Mouse (Mus musculus) gastrocnemius, postnatal 36 days (tissue): ENCODE data around the gene Sorl1. TPM values are rescaled to one million over a fixed set of nuclear protein-coding genes. Genes with fewer than 3 reads are reported as not detected.
A peak's percentile ranks its signal among the peaks of the same experiment; 100 is the strongest.

ENCODE experiments used
- DNase-seq, 2 experiments: peaks; one replicate each; pipeline ENCODE4 v3.0.0; 2022
- intact Hi-C: fragments of 180-260 bp; cut with DNase I; formaldehyde crosslinking; loops from one replicate; pipeline ENCODE4 v1.15.1; 2025
- long read RNA-seq, 2 experiments: library from polyadenylated mRNA; stranded (forward); transcript quantifications; one replicate each; pipeline ENCODE4 v2.0.0; 2021
- total RNA-seq, 2 experiments: library from RNA; stranded (reverse); gene quantifications; 2 replicates each; pipeline ENCODE4 v1.2.3; 2021

Sorl1 gene
- 10 to 100 TPM; 30.7 to 38.0 TPM for total RNA-seq
- long read RNA-seq, experiment 1, partial matches to known transcripts = 8 of 15 reads
- long read RNA-seq, experiment 1, other reads (novel, unspliced or antisense) = 7 of 15 reads
- long read RNA-seq, experiment 2, partial matches to known transcripts = 11 of 19 reads
- long read RNA-seq, experiment 2, other reads (novel, unspliced or antisense) = 8 of 19 reads

DNA sequence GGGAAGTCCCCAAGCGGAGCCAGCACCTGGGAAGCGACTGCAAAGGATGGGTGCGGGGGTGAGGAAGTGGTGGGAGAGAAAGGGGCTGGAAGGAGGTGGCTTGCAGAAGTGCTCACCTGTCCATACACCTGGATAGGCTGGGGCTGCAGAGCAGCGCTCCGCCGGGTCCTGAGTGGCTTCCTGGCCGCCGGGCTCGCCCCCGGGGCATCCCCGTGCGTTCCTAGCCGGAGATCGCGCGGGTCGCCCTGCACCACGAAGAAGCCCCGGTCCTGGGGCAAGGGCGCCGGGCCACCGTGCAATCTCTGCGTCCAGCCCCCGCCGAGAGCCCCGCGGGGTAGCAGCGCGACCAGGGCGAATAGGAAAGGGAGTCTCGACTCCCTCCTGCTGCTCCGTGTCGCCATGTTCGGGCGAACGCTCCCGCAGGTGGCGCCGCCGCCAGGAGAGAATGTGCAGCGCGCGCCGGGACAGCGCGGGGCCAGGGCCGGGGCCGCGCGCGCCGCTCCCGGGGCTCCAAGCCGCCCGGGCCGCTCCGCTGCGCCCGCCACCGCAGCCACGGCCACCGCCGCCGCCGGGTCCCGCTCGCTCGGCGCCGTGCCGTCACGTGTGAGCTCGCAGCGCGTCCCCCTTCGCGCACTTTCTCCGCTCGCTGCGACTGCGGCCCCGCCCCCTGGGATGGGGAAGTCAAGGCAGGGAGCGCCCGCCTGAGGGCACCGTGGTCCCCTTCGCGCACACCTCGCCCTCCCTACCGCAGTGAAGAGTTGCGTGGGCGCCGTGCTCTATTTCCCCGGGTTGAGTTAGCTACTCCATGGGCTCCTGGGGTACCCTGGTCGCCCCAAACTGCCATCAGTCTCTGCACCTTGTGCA lies at the start of gene Sorl1:
Sorl1 (minus strand) TSS at position 585 of the 864 bp plus-strand sequence.
- peak; percentile 58 to 66 for DNase-seq
- intact Hi-C loops = loop anchor here (2.0 to 5.0 kb wide), 4 partner anchors 67 to 122 kb away; no protein-coding TSS in a partner anchor

DNA sequence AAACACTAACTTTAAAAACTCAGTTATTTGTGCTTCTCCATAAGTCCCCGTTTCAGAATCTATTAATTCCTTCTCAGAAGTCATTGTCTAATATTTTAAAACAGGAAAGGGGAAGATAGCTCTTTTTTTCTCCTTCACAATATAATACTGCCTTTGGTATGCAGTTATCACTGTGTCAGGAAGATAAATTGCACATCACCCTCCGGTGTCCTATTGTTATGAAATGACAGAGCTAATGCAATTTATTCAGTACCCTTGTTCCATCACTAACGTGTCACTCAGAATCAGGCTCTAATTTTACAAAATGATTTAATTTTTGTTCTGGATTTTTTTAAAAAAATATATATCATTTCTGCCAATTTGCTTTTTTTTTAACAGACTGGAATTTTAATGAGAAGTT lies 49.7 kb upstream of the Sorl1 start:
- DNase-seq = no peak
- intact Hi-C loops = no loop called here

DNA sequence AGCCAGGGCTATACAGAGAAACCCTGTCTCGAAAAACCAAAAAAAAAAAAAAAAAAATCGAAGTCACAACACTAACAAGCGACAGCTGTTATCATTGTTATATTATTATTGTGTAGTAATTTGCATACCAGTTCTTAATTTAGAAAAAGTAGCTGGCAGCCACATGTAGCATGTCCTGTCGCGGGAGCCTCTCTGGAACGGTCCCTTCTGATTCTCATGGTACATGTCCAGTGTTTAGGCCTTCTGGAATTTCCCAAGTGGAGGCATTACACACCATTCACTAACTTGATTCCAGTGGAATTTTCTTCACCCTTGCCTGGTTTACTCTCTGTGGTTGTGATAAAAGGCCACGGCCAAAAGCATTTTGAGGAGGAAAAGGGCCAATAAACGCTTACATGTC lies 45.4 kb upstream of the Sorl1 start:
- intact Hi-C loops = no loop called here

DNA sequence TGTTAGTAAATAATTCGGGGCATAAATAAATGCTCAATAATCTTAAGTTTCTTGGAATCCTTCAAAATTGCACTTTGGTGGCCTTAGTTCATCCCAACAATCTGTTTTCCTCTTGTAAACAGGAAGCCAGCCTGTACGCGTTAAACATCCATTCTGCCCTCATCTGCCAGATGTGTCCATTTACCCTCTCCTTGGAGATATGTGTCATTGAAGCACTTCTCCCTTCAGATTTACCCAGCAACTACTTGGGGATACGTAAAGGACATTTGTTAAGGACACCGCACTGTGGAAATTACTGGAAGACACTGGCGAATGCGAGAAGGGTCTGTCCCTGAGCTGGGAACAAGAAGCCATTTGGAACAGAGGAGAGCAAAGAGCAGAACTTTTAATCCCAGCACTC lies 44.9 kb upstream of the Sorl1 start:
- intact Hi-C loops = no loop called here
- no peak for DNase-seq

More for the DNA sequence above, 45.4 kb upstream of the Sorl1 start:
- DNase-seq = no peak

DNA sequence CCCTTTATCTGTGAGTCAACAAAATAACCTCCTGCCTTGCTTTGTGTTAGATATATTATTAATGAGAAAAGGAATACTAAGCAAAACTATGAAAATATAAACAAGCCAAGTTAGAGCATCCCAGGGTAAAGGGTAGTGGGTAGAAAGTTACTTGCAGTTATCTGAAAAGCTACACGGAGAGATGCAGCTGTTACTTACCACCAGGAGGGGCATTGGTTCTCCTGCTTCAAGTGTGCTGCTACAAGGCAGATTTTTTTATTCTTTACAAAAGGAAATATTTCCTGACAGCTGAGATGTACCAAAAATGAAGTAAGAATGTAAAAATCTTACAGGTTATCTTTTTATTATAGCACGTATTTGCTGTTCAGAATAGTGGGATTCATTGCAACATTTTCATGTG lies 40.8 kb upstream of the Sorl1 start:
- DNase-seq = no peak
- intact Hi-C loops = no loop called here

DNA sequence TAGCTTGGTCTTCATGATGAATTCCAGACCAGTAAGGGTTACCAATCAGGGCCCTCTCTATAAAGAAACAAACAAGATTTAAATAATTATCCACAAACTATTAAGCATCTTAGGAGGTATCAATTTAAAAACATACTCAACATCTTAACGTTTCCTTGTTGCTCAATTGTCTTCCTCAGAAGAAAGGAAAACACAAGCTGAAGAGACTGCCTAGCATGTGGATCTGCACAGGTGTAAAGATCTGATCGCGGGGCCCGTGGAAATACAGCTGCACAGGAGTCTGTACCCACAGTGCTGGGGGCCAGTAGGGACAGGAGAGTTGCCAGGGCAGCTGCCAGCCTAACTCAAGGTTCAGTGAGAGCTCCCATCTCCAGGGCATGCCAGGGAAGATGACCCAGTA lies 38.9 kb upstream of the Sorl1 start:
- no peak for DNase-seq
- intact Hi-C loops = no loop called here

DNA sequence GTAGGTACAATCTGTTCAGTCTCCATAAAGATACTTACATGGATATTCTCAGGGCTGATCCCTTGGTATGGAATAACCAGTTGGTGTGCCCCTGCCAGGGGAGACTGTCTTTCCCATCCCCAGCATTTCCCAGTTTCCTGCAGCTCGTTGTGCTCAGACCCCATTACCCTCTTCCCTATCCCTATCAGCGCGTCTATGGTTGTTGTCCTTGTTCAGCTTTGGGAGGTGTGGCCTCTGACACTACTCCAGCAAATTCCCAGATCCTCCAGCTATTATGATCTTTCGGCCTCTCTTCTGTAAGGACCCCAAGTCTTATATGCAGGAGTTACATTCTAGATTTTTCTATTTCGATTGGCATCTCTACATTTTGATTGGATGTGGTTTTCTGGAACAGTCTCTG lies 35.3 kb upstream of the Sorl1 start:
- intact Hi-C loops = no loop called here
- DNase-seq = no peak

DNA sequence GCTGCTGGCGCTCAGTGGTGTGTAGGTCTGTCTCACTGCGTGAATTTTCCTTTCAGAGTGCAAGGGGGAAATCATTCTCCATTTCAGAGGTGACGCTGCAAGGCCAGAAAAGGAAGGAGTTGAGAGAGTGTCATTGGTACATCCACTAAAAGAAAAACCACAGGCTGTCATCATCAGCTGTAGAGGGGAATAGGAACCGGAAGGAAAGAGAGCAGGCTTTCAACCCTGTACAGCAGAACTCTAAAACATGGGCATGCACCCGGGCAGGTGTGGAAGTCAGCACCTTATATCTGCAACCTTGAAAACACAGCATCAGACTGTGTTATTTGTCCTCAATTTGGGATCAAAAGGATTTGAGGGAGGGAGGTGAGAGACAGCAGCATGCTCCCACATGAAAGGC lies 34.6 kb upstream of the Sorl1 start:
- DNase-seq = no peak
- intact Hi-C loops = no loop called here

DNA sequence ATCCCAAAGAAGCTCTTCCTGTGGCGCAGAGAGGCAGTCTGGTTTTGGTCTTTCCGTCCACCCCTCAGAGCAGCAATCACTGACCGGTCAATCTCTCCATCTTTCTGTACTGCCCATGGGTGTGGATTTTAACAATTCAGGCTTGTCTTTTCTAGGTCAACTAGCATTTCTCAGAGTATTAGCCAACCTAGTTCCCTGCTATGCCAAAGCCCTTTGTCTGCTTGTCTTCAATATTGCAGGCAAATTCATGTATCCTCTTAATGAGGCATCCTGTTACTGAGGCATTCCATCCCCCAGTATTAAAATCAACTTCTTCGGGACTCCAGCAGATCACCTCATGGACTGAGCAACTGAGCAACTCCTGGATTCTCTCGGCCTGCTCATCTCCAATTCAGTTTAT lies 33.9 kb upstream of the Sorl1 start:
- intact Hi-C loops = no loop called here
- DNase-seq = no peak

DNA sequence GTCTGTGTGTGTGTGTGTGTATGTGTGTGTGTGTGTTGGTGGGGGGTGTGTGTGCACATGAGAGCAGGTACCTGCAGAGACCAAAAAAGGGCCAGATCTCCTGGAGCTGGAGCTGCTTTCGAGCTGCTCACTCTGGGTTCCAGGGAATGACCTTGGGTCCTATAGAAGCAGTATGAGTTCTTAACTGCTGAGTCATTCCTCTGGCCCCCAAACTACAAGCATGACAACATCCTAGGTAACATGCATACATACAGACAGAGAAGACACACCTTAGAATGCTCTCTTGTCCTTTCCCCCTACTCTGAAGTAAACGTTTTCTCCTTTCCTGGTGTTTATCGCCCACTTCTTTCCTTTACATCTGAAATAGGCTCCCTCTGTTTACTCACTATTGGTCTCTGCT lies 32.5 kb upstream of the Sorl1 start:
- intact Hi-C loops = no loop called here
- no peak for DNase-seq

DNA sequence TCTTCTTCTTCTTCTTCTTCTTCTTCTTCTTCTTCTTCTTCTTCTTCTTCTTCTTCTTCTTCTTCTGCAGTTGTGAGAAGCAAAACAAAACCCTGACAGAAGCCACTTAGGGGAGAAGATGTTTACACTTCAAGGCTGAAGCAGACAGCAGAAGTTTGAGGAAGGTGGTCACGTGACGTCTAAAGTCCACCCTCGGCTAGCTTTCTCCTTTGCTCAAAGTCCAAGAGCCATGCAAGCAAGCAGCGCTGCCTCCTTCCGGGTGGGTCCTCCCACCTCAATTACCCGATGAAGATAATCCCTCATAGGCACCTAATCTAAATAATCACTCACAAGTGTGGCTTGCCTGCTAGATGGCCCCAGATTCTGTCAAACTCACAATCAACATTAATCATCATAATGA lies 30.6 kb upstream of the Sorl1 start:
- no peak for DNase-seq
- intact Hi-C loops = no loop called here

DNA sequence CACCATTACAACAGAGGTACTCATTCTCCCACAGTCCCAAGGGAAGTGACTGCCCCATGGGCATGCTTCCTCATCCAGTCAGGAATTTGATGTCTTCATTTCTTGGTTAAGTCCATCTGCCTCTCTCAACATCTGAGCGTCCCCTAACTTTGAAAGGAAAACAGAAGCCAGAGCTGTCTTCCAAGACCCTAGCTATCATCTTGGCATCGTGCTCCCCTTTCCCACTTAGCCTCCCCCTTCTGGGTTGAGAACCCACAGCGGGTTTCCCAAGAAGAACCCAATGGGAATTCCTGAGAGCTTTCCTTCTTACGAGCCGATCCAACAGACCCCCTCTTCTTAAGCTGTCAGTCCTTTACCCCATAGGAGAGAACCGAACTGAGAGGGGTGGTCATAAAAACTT lies 24.7 kb upstream of the Sorl1 start:
- intact Hi-C loops = no loop called here
- DNase-seq = no peak

DNA sequence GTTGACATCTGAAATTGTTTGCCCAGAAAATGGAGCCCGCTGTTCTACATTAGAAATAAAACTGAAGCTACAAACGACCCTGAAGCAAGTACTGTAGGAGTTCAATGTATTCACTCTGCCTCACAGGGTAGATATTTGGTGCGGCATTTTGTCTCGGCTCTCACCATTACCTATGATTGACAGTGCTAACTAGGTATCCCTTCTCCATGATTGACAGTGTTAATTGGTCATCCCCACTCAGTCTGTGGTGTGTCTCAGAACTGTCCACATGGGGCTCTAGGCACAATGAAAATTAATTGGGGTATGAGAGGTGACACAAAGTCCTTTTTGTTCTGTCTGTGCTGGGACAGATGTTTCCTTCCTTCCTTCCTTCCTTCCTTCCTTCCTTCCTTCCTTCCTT lies 23.9 kb upstream of the Sorl1 start:
- intact Hi-C loops = no loop called here

DNA sequence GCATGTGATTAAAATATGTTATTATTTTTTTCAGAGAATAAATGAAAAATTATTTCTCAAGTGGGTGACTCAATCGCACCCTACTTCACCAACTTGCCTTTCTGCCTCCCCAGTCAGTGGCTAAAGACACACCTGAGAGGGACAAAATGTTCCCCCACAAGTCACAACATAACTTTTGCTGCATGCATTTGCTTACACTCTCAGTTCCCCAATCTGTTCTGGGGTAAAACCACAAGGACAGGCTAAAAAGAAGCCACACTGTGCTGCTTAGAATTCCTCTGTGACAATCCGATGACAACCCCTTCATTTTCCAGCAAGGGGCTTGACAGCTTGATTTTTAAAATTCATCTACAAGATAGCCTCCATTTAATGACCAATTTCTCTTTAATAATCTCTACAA lies 22.4 kb upstream of the Sorl1 start:
- DNase-seq = no peak
- intact Hi-C loops = no loop called here

More for the DNA sequence above, 23.9 kb upstream of the Sorl1 start:
- DNase-seq = no peak

DNA sequence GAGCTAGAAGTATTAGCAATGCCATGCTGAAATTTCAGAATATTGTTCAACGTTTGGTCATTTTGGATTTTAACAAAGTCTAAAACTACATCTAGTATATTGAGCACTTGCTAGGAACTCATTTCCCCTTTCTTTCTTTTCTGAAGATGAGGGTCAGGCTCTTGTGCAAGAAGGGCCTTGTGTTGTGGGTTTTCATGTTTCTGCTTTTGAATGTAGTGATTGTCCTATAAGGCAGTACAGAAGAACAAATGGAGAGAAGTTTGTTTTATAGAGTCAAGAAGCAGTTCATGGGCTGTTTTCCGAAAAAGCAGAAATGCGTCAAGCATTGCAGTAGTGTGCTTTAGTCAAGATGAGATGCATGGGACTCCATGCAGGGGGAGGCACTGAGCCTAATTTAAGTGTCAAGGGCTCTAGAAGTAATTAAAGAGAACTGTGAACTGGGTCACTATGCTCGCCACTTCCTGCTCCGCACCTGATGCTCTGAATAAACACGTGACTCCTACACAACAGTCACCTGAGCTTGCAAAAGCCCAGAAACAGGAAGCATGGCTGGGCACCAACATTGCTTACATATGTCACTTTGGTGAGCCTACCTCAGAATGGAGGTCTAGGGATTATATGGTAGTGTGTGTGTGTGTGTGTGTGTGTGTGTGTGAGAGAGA lies 17.6 kb upstream of the Sorl1 start:
- intact Hi-C loops = no loop called here
- no peak for DNase-seq

DNA sequence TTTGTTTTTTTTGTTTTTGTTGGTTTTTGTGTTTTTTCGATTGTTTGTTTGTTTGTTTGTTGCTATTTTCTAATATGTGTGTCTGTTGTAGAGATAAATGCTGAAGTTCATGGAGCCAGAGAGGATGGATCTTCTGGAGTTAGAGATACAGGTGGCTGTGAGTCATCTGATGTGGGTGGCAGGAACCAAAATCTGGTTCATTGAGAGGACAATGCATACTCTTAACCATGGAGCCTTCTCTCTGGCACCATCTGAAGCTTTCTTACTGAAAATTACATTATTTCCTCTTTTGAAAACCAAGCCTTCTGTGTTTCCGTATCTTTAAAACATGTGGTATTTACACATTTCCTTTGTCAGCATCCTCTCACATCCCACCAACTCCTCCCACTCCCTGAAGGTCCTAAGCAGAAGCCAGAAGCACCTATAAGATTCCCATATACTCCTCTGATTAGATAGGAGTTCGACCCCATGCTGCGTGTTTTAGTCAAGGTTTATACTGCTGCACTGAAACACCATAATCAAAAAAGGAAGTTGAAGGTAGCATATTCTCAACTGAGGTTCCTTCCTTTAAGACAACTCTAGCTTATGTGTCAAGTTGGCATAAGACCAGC lies 14.3 kb upstream of the Sorl1 start:
- intact Hi-C loops = no loop called here

DNA sequence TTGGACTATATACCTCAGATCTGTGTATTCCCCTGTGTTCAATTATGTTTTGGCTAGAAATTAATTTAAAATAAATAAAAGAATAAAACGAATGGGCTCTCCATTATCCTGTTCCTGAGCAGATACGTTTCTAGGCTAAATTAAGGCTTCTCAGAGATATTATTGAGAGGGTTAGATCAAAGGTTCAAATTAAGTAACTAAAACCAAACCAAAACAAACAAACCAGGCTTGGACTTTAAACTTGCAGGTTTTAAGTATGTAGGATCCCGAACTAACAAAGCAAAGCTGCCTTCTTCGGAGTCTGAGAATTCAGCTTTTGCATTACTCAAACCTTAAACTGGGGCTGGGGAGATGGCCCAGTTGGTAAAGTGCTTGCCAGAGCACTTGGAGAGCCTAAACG lies 13.5 kb upstream of the Sorl1 start:
- DNase-seq = no peak
- intact Hi-C loops = no loop called here

More for the DNA sequence above, 14.3 kb upstream of the Sorl1 start:
- no peak for DNase-seq

DNA sequence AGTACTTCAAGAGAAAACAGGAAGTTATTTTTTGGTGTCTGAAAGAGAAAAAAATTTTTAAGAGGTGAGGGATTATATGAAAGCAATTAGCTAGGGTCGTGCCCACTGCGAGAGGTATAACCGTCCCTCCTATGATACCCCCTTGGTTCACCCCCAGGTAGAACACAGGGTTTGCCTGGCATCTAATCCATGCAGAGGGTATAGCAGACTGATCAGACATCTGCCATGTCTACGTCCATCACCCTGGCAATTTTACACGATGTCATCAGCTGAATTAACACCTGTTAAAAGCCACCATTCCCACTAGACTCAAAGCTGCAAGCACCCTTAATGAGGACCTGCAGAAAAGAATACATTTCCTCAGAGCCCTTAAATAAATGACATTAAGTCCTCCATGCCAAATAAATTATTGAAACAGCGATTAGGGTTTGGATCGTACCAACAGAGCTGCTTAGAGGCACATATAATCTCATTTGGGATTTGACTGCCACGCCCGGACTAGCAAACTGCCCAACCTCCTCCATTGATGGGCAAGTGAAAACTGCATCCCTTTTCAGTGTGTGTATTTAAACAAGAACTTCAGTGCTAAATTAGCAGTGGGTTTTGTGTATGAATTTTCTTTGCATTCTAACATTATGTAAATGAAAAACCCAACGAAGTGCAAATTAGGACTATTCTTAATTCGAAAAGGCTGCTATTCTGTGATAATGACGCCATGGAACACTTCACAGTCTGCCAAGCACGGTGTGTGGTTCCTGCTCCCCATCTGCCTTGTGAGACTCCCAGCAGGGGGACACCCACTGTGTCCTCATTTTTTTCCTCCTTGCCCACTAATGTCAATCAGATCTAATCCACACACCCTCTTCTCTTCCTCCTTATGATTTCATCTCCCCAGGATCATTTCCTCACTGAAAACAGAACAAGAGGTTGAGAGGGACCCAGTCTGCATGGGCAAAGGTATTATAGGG lies 7.0 kb upstream of the Sorl1 start:
- no peak for DNase-seq
- intact Hi-C loops = loop anchor here (5.0 kb wide), 1 partner anchor 124 kb away; no protein-coding TSS in a partner anchor

DNA sequence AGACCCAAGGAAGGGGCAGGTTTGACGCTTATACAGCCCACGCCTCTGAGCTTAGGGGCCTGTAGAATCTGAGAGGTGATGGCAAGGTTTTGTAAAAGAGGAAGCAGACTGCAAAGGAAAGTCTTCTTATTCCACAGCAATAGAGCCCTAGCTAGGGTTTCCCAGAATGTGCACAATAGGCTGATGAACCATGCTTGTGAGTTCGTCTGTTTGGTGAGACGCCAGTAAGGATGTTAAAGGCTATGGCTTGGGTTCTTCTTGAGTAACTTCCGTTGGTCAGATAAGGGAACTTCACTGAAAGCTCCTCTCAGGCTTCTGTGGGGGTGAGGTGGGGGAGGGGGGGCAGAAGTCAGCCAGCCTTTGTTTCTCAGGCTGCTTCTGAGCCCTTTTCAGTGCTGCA lies 3.9 kb upstream of the Sorl1 start:
- no peak for DNase-seq
- intact Hi-C loops = no loop called here
